Mouse (Mus musculus): ENCODE measurements around the gene Enc1. TPM values are rescaled to one million over a fixed set of nuclear protein-coding genes. Genes with fewer than 3 reads are reported as not detected.

The Enc1 gene
- polyA plus RNA-seq, 1 experiment from 2014 or later = 1.9 TPM

- DNase-seq (ENCODE audit: low spot score) = no peak
Measured at GRCm38 (mm10) chr13:97225130-97225529, 15.8 kb upstream of the Enc1 start.

GRCm38 (mm10) chr13:97227795-97228194, 13.1 kb upstream of the Enc1 start:
- no peak for DNase-seq (ENCODE audit: low spot score)

GRCm38 (mm10) chr13:97230101-97230500, 10.8 kb upstream of the Enc1 start:
- DNase-seq (ENCODE audit: low spot score) = no peak

DNA sequence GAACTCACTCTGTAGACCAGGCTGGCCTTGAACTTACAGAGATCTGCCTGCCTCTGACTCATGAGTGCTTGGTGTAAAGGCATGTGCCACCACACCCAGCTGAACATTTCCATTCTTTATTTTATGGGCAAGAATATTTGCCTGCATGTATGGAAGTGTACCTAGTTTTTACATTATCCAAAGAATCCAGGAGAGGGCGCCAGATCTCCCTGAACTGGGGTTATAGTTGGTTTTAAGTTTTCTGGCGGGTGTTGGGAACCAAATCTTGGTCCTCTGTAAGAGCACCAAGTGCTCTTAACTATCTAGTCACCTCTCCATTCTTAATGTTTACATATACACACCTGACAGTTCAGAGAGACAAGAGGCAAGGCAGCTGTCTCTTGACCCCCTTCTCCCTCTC, 7.8 kb upstream of the Enc1 start:
- peak; percentile 16 for DNase-seq (ENCODE audit: low spot score)

DNA sequence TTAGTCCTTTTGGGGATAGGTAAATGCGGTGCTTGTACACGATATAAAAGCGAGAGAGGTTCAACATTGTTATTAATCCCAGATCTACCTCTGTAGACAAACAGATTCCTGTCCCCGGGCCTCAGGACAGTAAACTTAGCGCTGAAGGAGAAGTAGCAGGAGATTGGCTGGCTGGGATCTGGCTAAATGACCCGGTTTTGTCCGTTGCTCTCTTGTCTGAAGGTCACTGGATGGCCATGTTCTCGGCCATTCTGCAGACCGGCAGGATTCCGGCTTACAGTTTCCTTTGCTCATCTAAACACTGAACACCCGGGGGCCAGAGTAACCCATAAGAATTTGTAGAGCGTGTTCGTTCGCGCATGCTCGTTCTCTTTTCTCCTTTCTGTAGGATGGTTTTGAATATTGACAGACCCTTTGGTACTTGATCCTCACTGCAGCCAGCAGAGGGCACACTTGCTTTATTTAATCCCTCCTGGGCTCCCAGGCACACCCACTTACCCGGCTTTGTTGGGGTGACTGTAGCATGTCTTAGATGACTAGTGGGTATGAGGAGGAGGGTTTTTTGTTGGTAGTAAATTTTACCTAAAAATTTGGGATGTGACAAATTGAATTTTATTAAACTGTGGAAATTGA, 6.0 kb upstream of the Enc1 start:
- DNase-seq (ENCODE audit: low spot score) = peak; percentile 90

- DNase-seq (ENCODE audit: low spot score) = no peak
Measured at GRCm38 (mm10) chr13:97235911-97236310, 5.0 kb upstream of the Enc1 start.

DNA sequence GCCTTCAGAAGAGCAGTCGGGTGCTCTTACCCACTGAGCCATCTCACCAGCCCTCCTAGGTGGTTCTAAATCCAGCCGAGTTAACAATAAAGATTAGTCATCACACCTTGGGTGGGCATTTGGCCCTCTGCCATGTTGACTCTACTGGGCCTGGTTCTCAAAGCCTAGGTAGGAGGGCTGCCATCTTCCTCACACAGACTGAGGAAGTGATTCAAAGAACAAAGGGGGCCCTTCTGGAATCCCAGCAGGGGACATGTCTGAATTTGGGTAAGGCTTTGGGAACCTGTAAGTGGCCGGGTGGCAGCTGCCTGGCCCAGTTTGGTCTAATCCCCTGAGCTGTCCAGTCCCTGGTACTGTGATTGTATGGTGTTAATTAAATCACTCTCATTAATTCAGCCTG, 3.2 kb upstream of the Enc1 start:
- no peak for DNase-seq (ENCODE audit: low spot score)

DNA sequence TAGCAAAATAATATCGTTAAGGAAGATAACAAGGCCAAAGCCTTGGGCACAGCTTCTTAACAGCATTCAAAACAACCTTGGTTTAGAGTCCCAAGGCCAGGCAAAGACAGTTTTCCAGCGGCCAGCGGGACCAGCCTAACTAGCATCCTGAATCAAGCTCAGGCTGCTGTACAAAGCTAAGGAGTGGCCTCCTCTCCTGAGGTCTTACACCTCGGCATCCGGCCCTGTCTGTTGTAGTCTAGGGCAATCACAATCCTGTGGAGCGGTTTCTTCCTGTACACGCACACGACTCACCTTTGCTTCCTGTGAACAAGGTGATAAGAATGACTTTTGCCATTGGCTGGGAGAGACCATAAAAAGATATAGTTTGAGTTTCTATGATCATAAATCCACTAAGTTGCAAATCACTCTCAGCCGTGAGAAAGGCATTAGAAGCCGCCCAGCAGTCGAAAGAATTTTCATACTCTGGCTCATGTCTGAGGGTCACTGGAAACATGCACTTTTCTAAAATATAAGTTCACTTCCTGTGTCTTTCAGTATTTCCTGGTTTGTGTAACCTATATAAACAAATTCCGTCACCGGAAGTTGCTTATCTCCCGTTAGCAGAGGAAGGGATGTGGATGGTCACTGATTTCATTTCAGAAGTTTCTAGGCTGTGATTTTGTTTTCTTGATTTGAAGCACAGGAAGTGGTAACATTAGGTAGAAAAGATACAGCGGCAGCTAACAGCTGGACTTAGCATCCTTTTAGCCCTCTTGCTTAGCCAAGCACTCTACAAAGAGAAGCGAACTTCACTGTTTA, 2.5 kb upstream of the Enc1 start:
- no peak for DNase-seq (ENCODE audit: low spot score)

GRCm38 (mm10) chr13:97239343-97240180, 1.3 kb upstream of the Enc1 start:
- peak; percentile 62 for DNase-seq (ENCODE audit: low spot score)

DNA sequence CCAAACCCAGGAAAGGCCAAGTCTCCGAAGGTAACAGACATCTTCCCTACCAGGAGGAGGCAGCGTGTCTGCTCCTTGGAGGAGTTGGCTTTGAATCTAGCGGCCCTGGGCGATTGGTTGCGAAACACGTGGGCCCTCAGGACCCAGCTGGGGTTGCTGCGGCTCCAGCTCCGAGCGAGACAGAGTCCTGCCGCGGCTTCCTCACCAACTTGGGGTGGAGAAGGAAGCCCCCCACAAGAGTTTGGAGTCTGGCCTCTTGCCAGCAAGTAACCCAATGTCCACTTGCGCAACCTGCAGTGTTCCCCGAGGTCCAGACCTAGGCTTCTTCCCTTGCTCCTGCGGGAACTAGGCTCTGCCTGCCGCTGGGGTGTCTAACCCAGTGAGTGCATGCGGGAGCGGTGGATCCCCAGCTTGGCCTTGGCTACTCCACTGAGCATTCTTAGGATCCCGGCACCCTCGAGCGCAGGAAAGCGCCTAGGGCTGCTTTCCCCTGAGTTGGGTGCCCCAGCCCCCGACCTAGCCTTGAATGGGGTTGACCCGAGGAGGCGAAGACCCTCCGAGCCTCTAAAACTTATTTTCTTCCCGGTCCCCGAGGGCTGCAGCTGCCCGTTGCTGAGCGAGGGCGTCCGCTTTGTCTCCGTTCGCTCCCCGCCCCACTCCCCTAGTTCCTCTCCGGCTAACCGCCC, 483 bp upstream of the Enc1 start:
- peak; percentile 77 for DNase-seq (ENCODE audit: low spot score)

- DNase-seq (ENCODE audit: low spot score) = peak; percentile 19
Measured at GRCm38 (mm10) chr13:97241787-97242280, 929 bp downstream of the Enc1 start.

GRCm38 (mm10) chr13:97242716-97243115, 1.8 kb downstream of the Enc1 start:
- DNase-seq (ENCODE audit: low spot score) = peak; percentile 27

GRCm38 (mm10) chr13:97243962-97244711, 3.2 kb downstream of the Enc1 start:
- no peak for DNase-seq (ENCODE audit: low spot score)

- DNase-seq (ENCODE audit: low spot score) = no peak
Measured at GRCm38 (mm10) chr13:97244712-97245105, 3.8 kb downstream of the Enc1 start.

GRCm38 (mm10) chr13:97245157-97245556, 4.3 kb downstream of the Enc1 start:
- DNase-seq (ENCODE audit: low spot score) = no peak

GRCm38 (mm10) chr13:97246217-97246616, 5.3 kb downstream of the Enc1 start:
- DNase-seq (ENCODE audit: low spot score) = no peak

DNA sequence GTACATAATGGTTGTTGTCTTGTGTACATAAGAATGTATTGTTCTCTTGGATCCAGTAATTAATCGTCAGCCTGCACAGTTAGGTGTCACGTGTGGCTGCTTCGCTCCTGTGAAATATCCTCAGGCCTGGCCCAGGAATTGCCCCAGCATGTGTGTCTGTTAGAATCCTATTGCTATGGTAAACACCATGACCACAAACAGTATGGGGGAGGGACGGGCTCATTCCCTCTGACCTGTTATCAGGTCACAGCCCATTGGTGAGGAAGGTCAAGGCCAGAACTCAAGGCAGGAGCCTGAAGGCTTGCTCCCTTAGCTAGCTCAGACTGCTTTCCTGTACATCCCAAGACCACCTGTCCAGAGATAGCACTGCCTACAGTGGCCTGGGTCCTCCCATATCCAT, 6.8 kb downstream of the Enc1 start:
- no peak for DNase-seq (ENCODE audit: low spot score)

- DNase-seq (ENCODE audit: low spot score) = no peak
Measured at GRCm38 (mm10) chr13:97249051-97249461, 8.2 kb downstream of the Enc1 start.

DNA sequence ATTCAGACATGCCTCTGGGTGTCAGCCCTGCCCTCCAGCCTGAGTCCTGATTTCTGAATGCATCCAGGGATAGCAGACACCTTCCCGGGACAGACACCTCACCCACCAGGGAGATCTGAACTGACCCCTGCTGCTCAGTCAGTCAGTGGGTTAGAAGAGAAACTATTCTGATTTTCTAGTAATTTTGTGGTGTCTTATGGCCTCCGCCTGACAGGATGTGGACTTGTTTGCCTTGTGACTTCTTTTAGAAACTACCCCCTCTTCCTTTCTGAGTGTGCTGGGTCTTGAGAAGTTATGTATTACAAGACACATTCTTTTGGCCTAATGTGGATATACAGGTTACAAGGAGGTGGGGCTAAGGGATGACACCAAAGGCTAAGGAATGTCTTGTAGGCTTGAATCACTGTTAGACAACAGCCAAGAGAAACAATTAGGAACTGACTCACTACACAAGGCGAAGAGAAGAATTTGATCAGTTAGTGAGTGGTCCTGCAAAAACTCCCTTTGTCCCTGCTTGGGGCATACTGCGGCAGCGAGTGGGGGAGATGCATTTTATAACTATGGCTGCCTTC, 8.7 kb downstream of the Enc1 start:
- no peak for DNase-seq (ENCODE audit: low spot score)

DNA sequence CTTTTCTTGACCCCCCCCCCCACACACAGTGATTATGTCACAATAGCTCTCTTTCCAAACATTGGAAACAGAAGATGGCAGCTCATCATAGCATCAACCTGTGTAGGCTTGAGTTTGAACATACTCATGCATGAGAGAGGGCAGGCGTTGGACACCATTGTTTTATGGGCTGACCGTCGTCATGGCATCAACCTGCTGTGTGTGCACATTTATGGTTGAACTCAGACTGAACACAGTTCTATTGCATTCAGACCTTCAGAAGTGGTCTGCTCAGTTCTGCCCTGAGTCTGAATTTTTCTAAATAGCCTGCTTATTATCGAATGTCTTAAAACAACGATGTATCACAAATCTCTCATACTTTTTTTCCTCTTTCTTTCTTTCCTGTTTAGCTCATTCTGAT, 9.2 kb downstream of the Enc1 start:
- no peak for DNase-seq (ENCODE audit: low spot score)
